Mouse (Mus musculus): Measurements from ENCODE around the gene Saa4. TPM values are rescaled to one million over a fixed set of nuclear protein-coding genes. Genes with fewer than 3 reads are reported as not detected.
"Not testable (repeated sequence)": the region's sequence is repeated elsewhere in the genome, so short reads cannot be mapped to it uniquely, and the experiment has no call there.

The Saa4 gene
- not detected in 2 replicates for polyA plus RNA-seq (2015; fragmentation: Nextera tagmentation; extraction: Ambion mirVana)

DNA sequence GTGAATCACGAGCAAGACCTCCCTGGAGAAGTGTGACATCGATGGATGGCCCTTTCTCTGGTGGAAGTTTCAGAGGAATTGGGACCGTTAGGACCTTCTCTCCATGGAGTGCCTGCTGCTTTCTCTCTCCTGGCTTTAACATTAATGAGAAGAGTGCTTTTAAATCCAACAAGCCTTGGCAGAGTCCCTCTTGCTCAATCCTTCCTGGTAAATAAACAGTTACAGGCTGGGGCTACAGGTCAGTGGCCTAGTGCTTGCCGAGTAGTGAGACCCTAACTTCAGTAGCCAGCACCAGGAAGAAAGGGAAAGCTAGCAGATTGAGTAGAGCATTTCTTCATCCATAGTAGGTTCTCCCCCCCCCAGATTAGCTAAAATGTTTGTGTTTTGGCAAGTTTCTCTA lies at the start of gene Saa4:
TSS of gene Saa4 (minus strand) at position 146 of the 400 bp plus-strand sequence.
- no peaks in the 10 kb centered on the region for H3K4me1 ChIP-seq
- no peaks in the 10 kb centered on the region for H3K27me3 ChIP-seq
- no peak for ATAC-seq (ENCODE audit: low FRiP score, low read depth)
- H3K4me2 ChIP-seq (replicated peaks), result no peak within 1 kb of the TSS
- H3K9me3 ChIP-seq, result no peaks in the 10 kb centered on the region
- H3K4me3 ChIP-seq, result no peak within 1 kb of the TSS
- H3K27ac ChIP-seq, result no peak within 1 kb of the TSS
- no peak within 1 kb of the TSS for H3K9ac ChIP-seq
- no peaks in the 10 kb centered on the region for H3K36me3 ChIP-seq
- WGBS, result 76% methylated on average over 4 of the region's 4 CpGs

DNA sequence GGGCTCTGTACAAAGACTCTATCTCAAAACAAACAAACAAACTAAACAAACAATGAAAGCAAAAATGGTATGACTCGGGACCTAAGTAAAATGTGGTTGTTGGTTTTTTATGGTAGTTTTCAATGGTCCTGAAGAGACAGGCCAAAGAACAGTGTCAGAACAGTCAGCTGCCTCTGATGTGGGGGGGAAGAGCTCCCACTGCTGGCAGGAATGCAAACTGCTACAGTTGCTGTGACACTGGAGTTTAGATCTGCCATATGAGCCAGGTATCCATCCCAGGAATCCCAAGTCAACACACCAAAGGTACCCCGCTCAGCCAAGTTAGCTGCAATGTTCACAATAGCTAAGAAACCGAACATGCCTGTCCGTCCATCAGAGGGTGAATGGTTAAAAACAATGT lies 38.3 kb upstream of the Saa4 start:
- H3K27me3 ChIP-seq, result no peaks in the 10 kb centered on the region
- no peak overlapping the region for H3K4me3 ChIP-seq
- H3K36me3 ChIP-seq, result peaks cover 88% of the 10 kb centered on the region
- 52% methylated on average over 4 of the region's 4 CpGs for WGBS
- ATAC-seq (ENCODE audit: low FRiP score, low read depth), result no peak
- no peak overlapping the region for H3K4me2 ChIP-seq (replicated peaks)
- no peak overlapping the region for H3K27ac ChIP-seq
- H3K9ac ChIP-seq, result no peak overlapping the region
- no peaks in the 10 kb centered on the region for H3K4me1 ChIP-seq
- H3K9me3 ChIP-seq, result no peaks in the 10 kb centered on the region

- Histone ChIP-seq H3K27me3 (no peaks in the 10 kb centered on the region), H3K4me3 (no peak overlapping the region), H3K9ac (no peak overlapping the region), H3K4me1 (no peaks in the 10 kb centered on the region), H3K27ac (no peak overlapping the region), H3K4me2 (replicated peaks) (no peak overlapping the region), H3K9me3 (no peaks in the 10 kb centered on the region), H3K36me3 (peaks cover 85% of the 10 kb centered on the region)
- WGBS, result 93% methylated on average over 7 of the region's 7 CpGs
- ATAC-seq (ENCODE audit: low FRiP score, low read depth), result no peak
Measured at GRCm38 (mm10) chr7:46768451-46768850, 36.0 kb upstream of the Saa4 start.

DNA sequence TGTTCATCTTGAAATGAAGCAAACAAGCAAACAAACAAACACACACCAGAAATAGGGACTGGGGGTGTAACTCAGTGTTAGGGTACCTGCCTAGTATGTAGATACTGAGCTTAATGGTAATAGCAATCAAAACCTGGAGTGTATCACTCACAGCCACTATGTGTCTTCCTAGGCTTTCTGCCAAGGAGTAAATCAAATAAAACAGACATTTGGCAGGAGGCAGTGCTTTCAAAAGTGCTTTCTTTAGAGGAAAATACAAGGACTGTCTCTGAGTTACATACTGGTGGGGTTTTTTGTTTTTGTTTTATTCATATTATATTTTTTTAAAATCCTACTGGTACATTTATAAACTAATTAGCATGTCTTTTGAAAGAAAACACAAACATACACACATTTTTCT lies 35.0 kb upstream of the Saa4 start:
- H3K4me1 ChIP-seq, result no peaks in the 10 kb centered on the region
- no peaks in the 10 kb centered on the region for H3K9me3 ChIP-seq
- H3K27me3 ChIP-seq, result no peaks in the 10 kb centered on the region
- H3K27ac ChIP-seq, result no peak overlapping the region
- H3K4me3 ChIP-seq, result no peak overlapping the region
- ATAC-seq (ENCODE audit: low FRiP score, low read depth), result no peak
- no peak overlapping the region for H3K4me2 ChIP-seq (replicated peaks)
- H3K36me3 ChIP-seq, result peaks cover 87% of the 10 kb centered on the region
- H3K9ac ChIP-seq, result no peak overlapping the region

DNA sequence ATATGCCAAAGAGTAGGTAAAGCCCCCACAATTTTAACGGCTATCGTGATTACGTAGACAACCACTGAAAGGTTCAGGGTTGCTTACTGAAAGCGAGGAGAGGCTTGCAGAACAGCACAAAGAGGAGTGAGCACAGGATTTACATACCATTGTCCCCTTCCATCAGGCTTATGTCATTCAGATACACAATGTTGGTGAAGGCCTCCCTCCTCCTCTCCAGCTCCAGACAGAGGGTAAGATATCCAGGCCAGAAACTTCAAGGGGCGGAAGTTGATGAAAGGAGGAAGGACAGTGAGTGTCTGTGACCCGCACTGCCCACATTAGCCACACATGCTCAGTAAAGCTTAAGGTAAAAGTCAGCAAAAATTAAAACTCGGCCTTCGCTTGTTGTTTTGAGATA lies 32.3 kb upstream of the Saa4 start:
- no peak for ATAC-seq (ENCODE audit: low FRiP score, low read depth)

DNA sequence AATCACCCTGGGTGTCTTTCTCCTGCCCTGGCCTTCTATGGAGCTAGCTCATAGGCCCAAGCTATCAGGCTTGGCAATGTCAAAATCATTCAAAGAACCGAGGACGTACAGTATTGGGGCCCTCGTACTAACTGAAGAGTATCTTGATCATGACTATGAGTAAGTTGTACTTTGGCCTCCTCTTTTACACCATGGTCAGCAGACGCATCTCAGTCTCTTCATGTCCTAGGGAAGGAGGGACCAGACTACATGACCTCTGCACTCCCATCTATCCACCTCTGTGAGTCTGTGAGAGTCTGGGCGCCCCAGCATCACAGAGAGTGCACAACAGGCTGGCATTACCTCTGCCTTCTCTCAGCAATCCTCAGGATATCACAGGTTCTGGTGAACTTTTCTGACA lies 30.2 kb upstream of the Saa4 start:
- no peak overlapping the region for H3K4me3 ChIP-seq
- no peaks in the 10 kb centered on the region for H3K4me1 ChIP-seq
- ATAC-seq (ENCODE audit: low FRiP score, low read depth), result no peak
- no peaks in the 10 kb centered on the region for H3K9me3 ChIP-seq
- H3K27me3 ChIP-seq, result no peaks in the 10 kb centered on the region
- 90% methylated on average over 5 of the region's 5 CpGs for WGBS
- no peak overlapping the region for H3K4me2 ChIP-seq (replicated peaks)
- peaks cover 78% of the 10 kb centered on the region for H3K36me3 ChIP-seq
- H3K27ac ChIP-seq, result no peak overlapping the region
- H3K9ac ChIP-seq, result no peak overlapping the region

More for the DNA sequence above, 32.3 kb upstream of the Saa4 start:
- Histone ChIP-seq H3K9me3 (no peaks in the 10 kb centered on the region), H3K4me1 (no peaks in the 10 kb centered on the region), H3K9ac (no peak overlapping the region), H3K4me2 (replicated peaks) (no peak overlapping the region), H3K27ac (no peak overlapping the region), H3K27me3 (no peaks in the 10 kb centered on the region), H3K4me3 (no peak overlapping the region), H3K36me3 (peaks cover 88% of the 10 kb centered on the region)
- WGBS, result 94% methylated on average over 8 of the region's 8 CpGs

- ATAC-seq (ENCODE audit: low FRiP score, low read depth), result no peak
Measured at GRCm38 (mm10) chr7:46761049-46761795, 28.8 kb upstream of the Saa4 start.

GRCm38 (mm10) chr7:46751490-46751889 lies 19.1 kb upstream of the Saa4 start, which contains the start of gene Saa2:
TSS of gene Saa2 (plus strand) at chr7:46751790.
- no peak within 1 kb of the TSS for H3K4me3 ChIP-seq
- H3K27me3 ChIP-seq, result no peaks in the 10 kb centered on the region
- no peak within 1 kb of the TSS for H3K9ac ChIP-seq
- WGBS, result 62% methylated on average over 3 of the region's 3 CpGs
- H3K4me2 ChIP-seq (replicated peaks), result no peak within 1 kb of the TSS
- no peaks in the 10 kb centered on the region for H3K9me3 ChIP-seq
- no peak for ATAC-seq (ENCODE audit: low FRiP score, low read depth)
- H3K36me3 ChIP-seq, result no peaks in the 10 kb centered on the region
- no peaks in the 10 kb centered on the region for H3K4me1 ChIP-seq
- H3K27ac ChIP-seq, result no peak within 1 kb of the TSS

More at GRCm38 (mm10) chr7:46761049-46761795, 28.8 kb upstream of the Saa4 start:
- Histone ChIP-seq H3K36me3 (peaks cover 68% of the 10 kb centered on the region), H3K9ac (no peak overlapping the region), H3K27me3 (no peaks in the 10 kb centered on the region), H3K27ac (no peak overlapping the region), H3K9me3 (no peaks in the 10 kb centered on the region), H3K4me2 (replicated peaks) (no peak overlapping the region), H3K4me3 (no peak overlapping the region), H3K4me1 (no peaks in the 10 kb centered on the region)
- WGBS, result 81% methylated on average over 11 of the region's 11 CpGs

DNA sequence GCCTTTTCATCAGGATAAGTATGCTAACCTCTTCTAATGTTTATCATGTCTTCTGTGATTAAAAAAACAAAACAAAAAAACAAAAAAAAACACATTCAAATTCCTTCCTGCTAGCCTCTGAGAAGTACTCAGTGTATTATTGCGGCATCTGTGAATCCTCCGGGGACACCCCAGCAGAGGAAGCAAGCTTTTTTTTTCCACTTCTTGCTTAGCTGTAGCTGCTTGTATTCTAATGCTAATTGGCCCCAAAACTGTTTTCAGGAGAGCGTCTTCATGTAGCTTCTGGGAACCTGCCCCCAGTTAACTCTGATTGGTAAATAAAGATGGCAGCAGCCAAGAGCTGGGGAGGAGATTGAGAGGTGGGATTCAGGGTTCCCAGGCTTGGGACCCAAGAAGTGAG lies 16.1 kb upstream of the Saa4 start:
- H3K4me2 ChIP-seq (replicated peaks), result no peak overlapping the region
- no peaks in the 10 kb centered on the region for H3K4me1 ChIP-seq
- H3K9me3 ChIP-seq, result no peaks in the 10 kb centered on the region
- ATAC-seq (ENCODE audit: low FRiP score, low read depth), result no peak
- H3K27ac ChIP-seq, result no peak overlapping the region
- H3K27me3 ChIP-seq, result no peaks in the 10 kb centered on the region
- H3K9ac ChIP-seq, result no peak overlapping the region
- no peak overlapping the region for H3K4me3 ChIP-seq
- 65% methylated on average over 3 of the region's 3 CpGs for WGBS
- no peaks in the 10 kb centered on the region for H3K36me3 ChIP-seq

DNA sequence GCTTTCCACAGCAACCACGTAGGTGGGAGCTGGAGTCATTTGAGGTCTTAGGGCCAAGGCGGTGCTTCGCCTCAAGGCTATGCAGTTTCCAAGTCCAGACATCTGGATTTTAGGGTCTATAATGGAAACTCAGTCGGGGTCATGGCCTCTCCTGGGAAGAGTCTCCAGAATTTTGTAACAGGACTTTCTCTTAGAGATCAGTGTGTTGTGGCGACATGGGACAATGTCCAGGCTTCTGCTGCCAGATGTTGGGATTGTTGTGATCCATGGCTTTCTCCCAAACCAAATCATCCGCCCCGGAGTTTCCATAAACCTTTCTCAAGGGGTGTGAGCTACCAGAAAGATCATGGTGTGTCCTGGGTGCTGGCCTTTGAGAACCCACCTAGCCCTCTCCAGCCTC lies 14.0 kb upstream of the Saa4 start:
- Histone ChIP-seq H3K9ac (no peak overlapping the region), H3K9me3 (no peaks in the 10 kb centered on the region), H3K4me1 (no peaks in the 10 kb centered on the region), H3K36me3 (no peaks in the 10 kb centered on the region), H3K4me2 (replicated peaks) (no peak overlapping the region), H3K4me3 (no peak overlapping the region), H3K27ac (no peak overlapping the region), H3K27me3 (no peaks in the 10 kb centered on the region)
- ATAC-seq (ENCODE audit: low FRiP score, low read depth), result no peak
- 54% methylated on average over 7 of the region's 7 CpGs for WGBS

- Histone ChIP-seq H3K4me3 (no peak overlapping the region), H3K36me3 (no peaks in the 10 kb centered on the region)
Measured at GRCm38 (mm10) chr7:46745816-46746215, 13.4 kb upstream of the Saa4 start.

DNA sequence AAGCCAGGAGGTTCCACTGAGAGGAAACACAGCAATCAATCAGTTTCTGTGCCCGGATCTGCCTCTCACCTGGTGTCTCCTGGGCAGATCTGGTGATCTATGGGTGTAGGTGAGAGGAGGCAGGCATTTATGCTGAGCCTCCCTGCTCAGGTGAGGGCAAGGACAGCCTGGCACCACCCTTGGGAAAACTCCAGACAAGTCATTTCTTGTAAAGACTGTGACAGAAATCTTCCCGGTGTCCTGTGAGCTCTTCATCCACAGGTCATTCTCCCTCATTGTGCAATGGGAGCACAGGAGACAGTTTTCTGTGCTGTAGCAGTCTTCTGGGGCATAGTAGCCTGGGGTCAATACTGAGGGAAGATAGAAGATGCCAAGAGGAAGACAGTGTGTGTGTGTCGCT lies 10.5 kb upstream of the Saa4 start, which contains the start of gene Saa1:
TSS of gene Saa1 (minus strand) at position 101 of the 400 bp plus-strand sequence.
- H3K27me3 ChIP-seq; H3K36me3 ChIP-seq; H3K9me3 ChIP-seq; H3K27ac ChIP-seq; ATAC-seq (ENCODE audit: low FRiP score, low read depth); H3K4me2 ChIP-seq (replicated peaks); H3K4me1 ChIP-seq; H3K4me3 ChIP-seq; H3K9ac ChIP-seq: not testable (repeated sequence)
- 68% methylated on average over 3 of the region's 3 CpGs for WGBS

More at GRCm38 (mm10) chr7:46745816-46746215, 13.4 kb upstream of the Saa4 start:
- H3K9ac ChIP-seq, result no peak overlapping the region
- 63% methylated on average over 3 of the region's 3 CpGs for WGBS
- no peak overlapping the region for H3K27ac ChIP-seq
- ATAC-seq (ENCODE audit: low FRiP score, low read depth), result no peak
- H3K27me3 ChIP-seq, result no peaks in the 10 kb centered on the region
- H3K4me1 ChIP-seq, result no peaks in the 10 kb centered on the region
- no peak overlapping the region for H3K4me2 ChIP-seq (replicated peaks)
- no peaks in the 10 kb centered on the region for H3K9me3 ChIP-seq

- WGBS, result 80% methylated on average over 5 of the region's 5 CpGs
- not testable (repeated sequence) for H3K4me1 ChIP-seq; H3K27me3 ChIP-seq; H3K36me3 ChIP-seq; H3K9me3 ChIP-seq; H3K4me3 ChIP-seq; H3K9ac ChIP-seq; H3K27ac ChIP-seq; H3K4me2 ChIP-seq (replicated peaks); ATAC-seq (ENCODE audit: low FRiP score, low read depth)
Measured at GRCm38 (mm10) chr7:46740041-46740440, 7.6 kb upstream of the Saa4 start.
